Mouse (Mus musculus) gastrocnemius, adult 8-10 months (tissue): Measurements from ENCODE around the gene Bag3. TPM values are rescaled to one million over a fixed set of nuclear protein-coding genes. Genes with fewer than 3 reads are reported as not detected.

Source experiments
- microRNA-seq: library from miRNA; unstranded; fragments of <30 nt; microRNA quantifications from one replicate; pipeline ENCODE4 v1.2.0, GENCODE M21; 2022
- total RNA-seq, 4 experiments: library from RNA; stranded (reverse); gene quantifications; 2 replicates each; pipeline ENCODE4 v1.2.4; 2022

The Bag3 gene
- total RNA-seq, 4 experiments from 2014 or later, result 114 to 137 (median 118) TPM

Small RNA genes lying within 50 kb of the gene (microRNA-seq; reads per million reads assigned to microRNA genes)
- not detected for gene Gm24365

Other genes with a start within 250 kb of the Bag3 start
- 1 to 10 TPM; 2.2 to 2.5 (median 2.3) TPM for gene BC017158, start 225.4 kb upstream of the Bag3 start, total RNA-seq
- gene Rgs10, start 104.9 kb upstream of the Bag3 start, total RNA-seq, result 1 to 10 TPM in 2 of 4 experiments, under 1 TPM in 2; 0.77 to 4.1 (median 1.3) TPM
- 10 to 100 TPM; 41.1 to 48.7 (median 44.1) TPM for gene Tial1, start 61.9 kb upstream of the Bag3 start, total RNA-seq
- gene Inpp5f, start 87.7 kb downstream of the Bag3 start, total RNA-seq, result 1 to 10 TPM; 1.8 to 3.3 (median 2.4) TPM
- 10 to 100 TPM; 14.2 to 16.2 (median 15.8) TPM for gene Mcmbp, start 216.9 kb downstream of the Bag3 start, total RNA-seq
- 10 to 100 TPM; 17.2 to 20.0 (median 17.8) TPM for gene Sec23ip, start 221.3 kb downstream of the Bag3 start, total RNA-seq